Mouse (Mus musculus) lung, embryonic 16.5 days (tissue): ENCODE measurements around the gene Mllt10. TPM values are rescaled to one million over a fixed set of nuclear protein-coding genes. Genes with fewer than 3 reads are reported as not detected.

Source experiments
- ATAC-seq: fragments of 200-750 bp; cut with Nextera tagmentation; 2 replicates; pipeline ENCODE4 v1.8.0; 2017; ENCODE audit warnings: low read depth, mild to moderate bottlenecking, moderate library complexity
- H3K27ac ChIP-seq: fragments of 300-500 bp; sonication (generic); 2 replicates; pipeline ENCODE4 v1.5.1; 2014; ENCODE audit warnings: mild to moderate bottlenecking, control low read depth, low read length
- H3K27me3 ChIP-seq: fragments of 300-500 bp; sonication (generic); 2 replicates; pipeline ENCODE4 v1.6.1; 2014; ENCODE audit warnings: low read depth, low read length, mixed read lengths; ENCODE audit not compliant: control insufficient read depth, insufficient read depth
- H3K36me3 ChIP-seq: fragments of 300-500 bp; sonication (generic); 2 replicates; pipeline ENCODE4 v1.6.1; 2014; ENCODE audit warnings: low read length; ENCODE audit not compliant: control insufficient read depth, insufficient read depth
- H3K4me1 ChIP-seq: fragments of 300-500 bp; sonication (generic); replicated peaks from 2 replicates; pipeline ENCODE4 v1.6.1; 2014; ENCODE audit warnings: low read length, mixed read lengths; ENCODE audit not compliant: control insufficient read depth, insufficient read depth
- H3K4me2 ChIP-seq: fragments of 300-500 bp; sonication (generic); 2 replicates; pipeline ENCODE4 v1.6.1; 2014; ENCODE audit warnings: low read depth, low read length, control low read depth
- H3K4me3 ChIP-seq: fragments of 300-500 bp; sonication (generic); 2 replicates; pipeline ENCODE4 v1.5.1; 2014; ENCODE audit warnings: mild to moderate bottlenecking, low read length, control low read depth
- H3K9ac ChIP-seq: fragments of 300-500 bp; sonication (generic); 2 replicates; pipeline ENCODE4 v1.6.1; 2014; ENCODE audit warnings: low read length, control low read depth
- H3K9me3 ChIP-seq: fragments of 300-500 bp; sonication (generic); 2 replicates; pipeline ENCODE4 v1.6.1; 2016; ENCODE audit warnings: low read length; ENCODE audit not compliant: control insufficient read depth
- WGBS: fragments of 180-500 bp; shearing (Covaris S2); extraction: QIAGEN DNeasy Blood & Tissue Kit; methylation state at CpG from one replicate; pipeline ENCODE4 v1.1.7; 2014; 5-methylcytosine and 5-hydroxymethylcytosine counted together
- polyA plus RNA-seq: library from polyadenylated mRNA; unstranded; fragments of >200 nt; fragmentation: Nextera tagmentation; extraction: Ambion mirVana; gene quantifications from 2 replicates; pipeline ENCODE4 v1.2.1, GENCODE M21; 2015

Gene Mllt10
- polyA plus RNA-seq, 1 experiment from 2014 or later, result 56.1 TPM

GRCm38 (mm10) chr2:18195285-18195684 is 140.2 kb downstream of the Mllt10 start:
- Histone ChIP-seq H3K27me3 (no peaks in the 10 kb centered on the region), H3K27ac (no peak overlapping the region), H3K4me3 (no peak overlapping the region), H3K9me3 (no peaks in the 10 kb centered on the region), H3K36me3 (peaks cover 9% of the 10 kb centered on the region; the same call in 1 of the 2 replicates), H3K9ac (no peak overlapping the region), H3K4me2 (no peak overlapping the region), H3K4me1 (0 out of 2 replicates have a peak, but pooled peaks cover 3% of the 10 kb centered on the region)
- WGBS, result 61% methylated on average over 4 of the region's 4 CpGs
- no peak for ATAC-seq

- Histone ChIP-seq H3K27ac (peak overlapping the region; percentile 71), H3K4me2 (no peak overlapping the region), H3K9me3 (no peaks in the 10 kb centered on the region), H3K9ac (no peak overlapping the region), H3K4me3 (no peak overlapping the region), H3K4me1 (0 out of 2 replicates have a peak, but pooled peaks cover 3% of the 10 kb centered on the region), H3K36me3 (peaks cover 9% of the 10 kb centered on the region; the same call in 1 of the 2 replicates), H3K27me3 (no peaks in the 10 kb centered on the region)
- WGBS, result 43% methylated on average over 3 of the region's 3 CpGs
- ATAC-seq, result peak; percentile 96
Measured at GRCm38 (mm10) chr2:18195691-18196396, 140.8 kb downstream of the Mllt10 start.

GRCm38 (mm10) chr2:18201820-18202462 is 146.9 kb downstream of the Mllt10 start:
- Histone ChIP-seq H3K9ac (no peak overlapping the region), H3K36me3 (peaks cover 28% of the 10 kb centered on the region), H3K27me3 (no peaks in the 10 kb centered on the region), H3K9me3 (no peaks in the 10 kb centered on the region), H3K4me1 (no peaks in the 10 kb centered on the region), H3K27ac (no peak overlapping the region), H3K4me3 (no peak overlapping the region), H3K4me2 (no peak overlapping the region)
- WGBS, result 56% methylated on average over 1 of the region's 1 CpGs
- no peak for ATAC-seq

GRCm38 (mm10) chr2:18202923-18203322 is 147.9 kb downstream of the Mllt10 start:
- no peak for ATAC-seq
- H3K4me2 ChIP-seq, result no peak overlapping the region
- H3K4me1 ChIP-seq, result no peaks in the 10 kb centered on the region
- H3K9me3 ChIP-seq, result no peaks in the 10 kb centered on the region
- H3K27ac ChIP-seq, result no peak overlapping the region
- no peaks in the 10 kb centered on the region for H3K27me3 ChIP-seq
- peaks cover 26% of the 10 kb centered on the region for H3K36me3 ChIP-seq
- H3K9ac ChIP-seq, result no peak overlapping the region
- 95% methylated on average over 4 of the region's 4 CpGs for WGBS
- H3K4me3 ChIP-seq, result no peak overlapping the region

GRCm38 (mm10) chr2:18205118-18205517 is 150.1 kb downstream of the Mllt10 start:
- 77% methylated on average over 3 of the region's 3 CpGs for WGBS
- H3K27ac ChIP-seq, result no peak overlapping the region
- H3K27me3 ChIP-seq, result no peaks in the 10 kb centered on the region
- H3K9me3 ChIP-seq, result no peaks in the 10 kb centered on the region
- 0 out of 2 replicates have a peak, but pooled peaks have one; percentile 17 for ATAC-seq
- no peak overlapping the region for H3K9ac ChIP-seq
- H3K4me2 ChIP-seq, result no peak overlapping the region
- peaks cover 36% of the 10 kb centered on the region for H3K36me3 ChIP-seq
- no peaks in the 10 kb centered on the region for H3K4me1 ChIP-seq
- no peak overlapping the region for H3K4me3 ChIP-seq

GRCm38 (mm10) chr2:18206811-18207210 is 151.8 kb downstream of the Mllt10 start:
- 81% methylated on average over 10 of the region's 10 CpGs for WGBS

GRCm38 (mm10) chr2:18208578-18208977 is 153.5 kb downstream of the Mllt10 start:
- ATAC-seq, result no peak
- no peak overlapping the region for H3K9ac ChIP-seq
- H3K9me3 ChIP-seq, result no peaks in the 10 kb centered on the region
- H3K4me2 ChIP-seq, result no peak overlapping the region
- peaks cover 35% of the 10 kb centered on the region for H3K36me3 ChIP-seq
- no peaks in the 10 kb centered on the region for H3K4me1 ChIP-seq
- H3K4me3 ChIP-seq, result no peak overlapping the region
- 74% methylated on average over 6 of the region's 6 CpGs for WGBS
- H3K27me3 ChIP-seq, result no peaks in the 10 kb centered on the region
- H3K27ac ChIP-seq, result no peak overlapping the region

More at GRCm38 (mm10) chr2:18206811-18207210, 151.8 kb downstream of the Mllt10 start:
- H3K27ac ChIP-seq, result no peak overlapping the region
- ATAC-seq, result no peak
- no peak overlapping the region for H3K9ac ChIP-seq
- H3K27me3 ChIP-seq, result no peaks in the 10 kb centered on the region
- H3K9me3 ChIP-seq, result no peaks in the 10 kb centered on the region
- H3K4me3 ChIP-seq, result no peak overlapping the region
- no peak overlapping the region for H3K4me2 ChIP-seq
- peaks cover 41% of the 10 kb centered on the region for H3K36me3 ChIP-seq
- no peaks in the 10 kb centered on the region for H3K4me1 ChIP-seq

GRCm38 (mm10) chr2:18209211-18209823 is 154.3 kb downstream of the Mllt10 start:
- Histone ChIP-seq H3K4me2 (no peak overlapping the region), H3K9ac (no peak overlapping the region), H3K27ac (no peak overlapping the region), H3K36me3 (peaks cover 36% of the 10 kb centered on the region), H3K4me3 (no peak overlapping the region), H3K4me1 (no peaks in the 10 kb centered on the region), H3K27me3 (no peaks in the 10 kb centered on the region), H3K9me3 (no peaks in the 10 kb centered on the region)
- WGBS, result 87% methylated on average over 7 of the region's 7 CpGs
- ATAC-seq, result no peak

- no peak overlapping the region for H3K27ac ChIP-seq
- ATAC-seq, result no peak
- H3K27me3 ChIP-seq, result no peaks in the 10 kb centered on the region
- WGBS, result 75% methylated on average over 4 of the region's 4 CpGs
- H3K36me3 ChIP-seq, result peaks cover 40% of the 10 kb centered on the region
- H3K4me3 ChIP-seq, result no peak overlapping the region
- H3K9me3 ChIP-seq, result no peaks in the 10 kb centered on the region
- H3K9ac ChIP-seq, result no peak overlapping the region
- H3K4me2 ChIP-seq, result no peak overlapping the region
- no peaks in the 10 kb centered on the region for H3K4me1 ChIP-seq
Measured at GRCm38 (mm10) chr2:18209948-18210347, 154.9 kb downstream of the Mllt10 start.
